Mouse (Mus musculus) megakaryocyte, embryonic 14.5 days (primary cell): ENCODE results near the gene Lrrc28.

Experiments
- FLI1 ChIP-seq: IDR thresholded peaks from 2 replicates; pipeline ENCODE4 v1.6.1; 2012; ENCODE audit warnings: low read length, inconsistent platforms, mixed read lengths
- GATA1 ChIP-seq: IDR thresholded peaks from 3 replicates; pipeline ENCODE4 v1.6.1; 2012; ENCODE audit warnings: mixed read lengths, low read length, inconsistent platforms, borderline replicate concordance

DNA sequence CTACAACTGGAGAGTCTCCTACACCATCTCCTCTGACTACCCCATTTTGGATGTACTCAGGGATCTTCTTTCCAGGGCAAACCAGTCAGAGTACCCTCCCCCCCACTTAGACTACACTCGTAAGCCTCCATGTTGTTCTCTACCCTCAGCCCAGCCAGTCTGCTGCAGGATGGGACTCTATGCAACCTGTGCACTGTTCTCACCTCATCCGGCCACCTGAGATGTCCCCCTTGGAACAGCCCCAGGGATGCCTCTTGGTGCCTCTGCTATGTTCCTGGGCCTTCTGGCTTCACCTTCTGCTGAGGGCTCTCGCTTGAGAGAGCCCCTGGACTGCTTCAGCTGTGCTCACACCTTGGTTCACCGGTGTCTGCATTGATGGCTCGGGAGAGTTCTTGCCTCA is 158.7 kb downstream of the Lrrc28 start:
- TF ChIP-seq GATA1 (no peak), FLI1 (no peak)
